Mouse (Mus musculus): ENCODE data around the gene Gm20773.
"Not testable (repeated sequence)": the region's sequence is repeated elsewhere in the genome, so short reads cannot be mapped to it uniquely, and the experiment has no call there.

Gene Gm20773

DNA sequence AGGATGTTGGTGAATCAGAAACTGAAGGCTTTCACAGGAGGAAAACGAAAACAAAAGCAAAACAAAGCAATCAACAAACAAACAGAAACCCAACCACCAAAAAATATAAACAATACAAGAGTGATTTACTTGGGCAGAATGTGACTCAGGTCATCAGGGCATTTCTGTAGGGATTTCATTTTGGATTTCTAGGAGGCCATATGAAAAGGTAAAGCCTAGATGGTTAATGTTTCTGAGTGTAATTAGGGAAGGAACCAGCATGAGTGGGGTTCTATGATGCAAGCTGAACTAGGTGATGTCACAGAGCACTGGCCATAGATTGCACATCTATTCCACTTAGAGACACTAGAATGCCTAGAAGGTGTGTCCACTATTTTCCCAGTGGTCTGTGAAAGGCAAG lies at the start of gene Gm20773:
Gene Gm20773 (plus strand): TSS at position 301 of the 400 bp plus-strand sequence.
- not testable (repeated sequence) for DNase-seq

DNA sequence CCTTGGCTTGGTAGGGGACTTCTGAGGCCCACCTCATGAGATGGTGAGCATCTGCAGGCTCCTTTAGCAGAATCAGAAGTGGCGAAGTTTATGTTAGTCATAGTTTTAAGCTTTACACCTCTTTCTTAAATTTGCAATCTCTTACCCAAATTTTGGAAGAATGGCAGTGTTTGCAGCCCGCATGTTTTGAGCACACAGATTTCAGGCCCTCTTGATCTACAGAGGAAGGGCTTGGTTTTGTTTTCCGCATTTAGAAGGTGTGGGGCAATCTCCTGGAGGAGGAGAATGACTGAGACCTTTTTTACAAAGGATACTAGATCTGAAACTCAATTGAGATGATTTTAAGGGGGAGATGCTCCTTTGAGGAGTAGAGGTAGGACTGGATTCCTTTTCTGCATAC lies 28.3 kb upstream of the Gm20773 start, which contains the start of gene Gm21866:
Gene Gm21866 (minus strand): TSS at position 101 of the 400 bp plus-strand sequence.
- DNase-seq, result not testable (repeated sequence)

Measured in retina, postnatal 1 day (tissue).